Mouse (Mus musculus) myocyte (in vitro differentiated cells): ENCODE measurements around the gene Lpcat2. TPM values are rescaled to one million over a fixed set of nuclear protein-coding genes. Genes with fewer than 3 reads are reported as not detected.
A peak's percentile ranks its signal among the peaks of the same experiment; 100 is the strongest.

ENCODE experiments used
- H3K27me3 ChIP-seq: one replicate; pipeline ENCODE4 v1.6.1; 2011; ENCODE audit not compliant: control insufficient read depth, insufficient read depth, insufficient read length
- H3K36me3 ChIP-seq: one replicate; pipeline ENCODE4 v1.6.1; 2011; ENCODE audit not compliant: control insufficient read depth, insufficient read depth
- H3K4me2 ChIP-seq: one replicate; pipeline ENCODE4 v1.6.1; 2011; ENCODE audit warnings: low read depth, control low read depth
- H3K4me3 ChIP-seq: one replicate; pipeline ENCODE4 v1.5.1; 2011; ENCODE audit warnings: mild to moderate bottlenecking, control low read depth, moderate library complexity
- H3K79me2 ChIP-seq: one replicate; pipeline ENCODE4 v1.6.1; 2011; ENCODE audit not compliant: control insufficient read depth, insufficient read depth
- H3ac ChIP-seq: one replicate; pipeline ENCODE4 v1.6.1; 2011; ENCODE audit not compliant: control insufficient read depth, insufficient read length
- CEBPB ChIP-seq: IDR thresholded peaks from 2 replicates; pipeline ENCODE4 v1.6.1; 2011; ENCODE audit warnings: mild to moderate bottlenecking, moderate library complexity; ENCODE audit not compliant: poor library complexity, insufficient read depth, severe bottlenecking
- E2F4 ChIP-seq: IDR thresholded peaks from one replicate; pipeline ENCODE4 v1.6.1; 2011; ENCODE audit warnings: mild to moderate bottlenecking, control low read depth, moderate library complexity; ENCODE audit not compliant: insufficient read depth
- MAX ChIP-seq: IDR thresholded peaks from one replicate; pipeline ENCODE4 v1.6.1; 2011; ENCODE audit warnings: low read depth, mild to moderate bottlenecking, control low read depth
- MYOD1 ChIP-seq, 3 experiments: IDR thresholded peaks; one replicate each; pipeline ENCODE4 v1.6.1; 2011; ENCODE audit warnings: control low read depth in 2 of 3, low read depth in 2 of 3, mild to moderate bottlenecking in 2 of 3, moderate library complexity in 1 of 3; ENCODE audit not compliant: insufficient read length in 2 of 3, control insufficient read depth in 1 of 3
- MYOG ChIP-seq, 3 experiments: IDR thresholded peaks; one replicate each; pipeline ENCODE4 v1.6.1; 2011; ENCODE audit warnings: control low read depth in 2 of 3, low read depth in 2 of 3, mild to moderate bottlenecking in 2 of 3; ENCODE audit not compliant: insufficient read length in 2 of 3, control insufficient read depth in 1 of 3, insufficient read depth in 1 of 3
- POLR2A ChIP-seq: IDR thresholded peaks from one replicate; pipeline ENCODE4 v1.6.1; 2011; ENCODE audit warnings: low read depth, mild to moderate bottlenecking, control low read depth, moderate library complexity; ENCODE audit not compliant: insufficient read length
- POLR2AphosphoS2 ChIP-seq: IDR thresholded peaks from one replicate; pipeline ENCODE4 v1.6.1; 2011; ENCODE audit warnings: low read depth, control low read depth; ENCODE audit not compliant: insufficient read length
- REST ChIP-seq: IDR thresholded peaks from one replicate; pipeline ENCODE4 v1.6.1; 2011; ENCODE audit warnings: mild to moderate bottlenecking, control low read depth, moderate library complexity; ENCODE audit not compliant: insufficient read depth, insufficient read length
- SRF ChIP-seq: IDR thresholded peaks from one replicate; pipeline ENCODE4 v1.6.1; 2011; ENCODE audit warnings: low read depth; ENCODE audit not compliant: control insufficient read depth, insufficient read length
- TCF12 ChIP-seq: IDR thresholded peaks from one replicate; pipeline ENCODE4 v1.6.1; 2011; ENCODE audit warnings: mild to moderate bottlenecking, control low read depth; ENCODE audit not compliant: poor library complexity, insufficient read depth, severe bottlenecking
- TCF3 ChIP-seq: IDR thresholded peaks from one replicate; pipeline ENCODE4 v1.6.1; 2011; ENCODE audit warnings: low read depth, control low read depth; ENCODE audit not compliant: insufficient read length
- USF1 ChIP-seq: IDR thresholded peaks from one replicate; pipeline ENCODE4 v1.6.1; 2011; ENCODE audit warnings: low read depth, mild to moderate bottlenecking, control low read depth, moderate library complexity
- polyA plus RNA-seq: library from polyadenylated mRNA; unstranded; fragments of >200 nt; fragmentation: generic; extraction: Trizol; gene quantifications from one replicate; pipeline ENCODE4 v1.2.1, GENCODE M21; 2012; ENCODE audit warnings: missing spikeins

Gene Lpcat2
- polyA plus RNA-seq, 1 experiment, result 0.08 TPM

DNA sequence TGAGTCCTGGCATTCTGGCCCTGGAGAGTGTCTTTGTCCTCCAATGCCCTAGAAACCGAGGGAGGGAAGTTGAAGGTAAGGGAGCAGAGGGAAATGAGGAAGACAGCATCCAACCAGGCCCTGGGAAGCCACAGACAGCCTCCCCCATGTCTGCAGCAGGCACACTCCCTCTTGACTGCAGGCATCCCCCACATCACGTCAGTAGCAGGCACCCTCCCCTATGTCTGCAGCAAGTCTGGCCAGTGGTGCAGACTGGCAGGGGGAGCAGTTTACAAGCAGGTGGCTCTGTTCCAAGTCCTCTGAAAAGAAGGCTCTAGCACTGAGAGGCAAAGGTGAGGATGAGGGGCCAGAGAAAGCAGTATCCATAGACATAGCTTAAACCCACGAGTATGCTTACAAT is 8.5 kb upstream of the Lpcat2 start:
- H3ac ChIP-seq, result no peak overlapping the region
- H3K4me3 ChIP-seq, result no peak overlapping the region

DNA sequence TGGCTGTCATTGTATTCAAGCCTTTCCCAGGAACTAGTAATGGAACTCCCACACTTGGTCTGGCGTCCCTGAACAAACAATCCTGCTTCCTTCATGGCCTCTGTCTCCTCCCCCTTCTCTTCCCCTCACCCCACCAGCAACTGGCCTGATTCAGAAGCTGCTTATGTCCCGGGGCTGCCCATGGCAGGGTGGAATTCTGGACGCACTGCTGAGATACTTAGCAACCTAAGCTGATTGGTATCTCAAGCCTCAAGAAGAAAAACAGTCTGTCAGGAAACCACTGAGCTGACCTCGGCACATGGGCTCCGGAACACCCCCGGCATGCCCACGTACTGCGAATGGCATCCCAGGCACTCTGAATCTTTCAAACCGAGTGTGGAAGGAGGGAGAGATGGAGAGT is 7.8 kb upstream of the Lpcat2 start:
- no peak overlapping the region for H3K4me3 ChIP-seq
- H3K4me2 ChIP-seq, result peak overlapping the region; percentile 63
- no peaks in the 10 kb centered on the region for H3K36me3 ChIP-seq
- H3ac ChIP-seq, result no peak overlapping the region
- H3K79me2 ChIP-seq, result no peaks in the 10 kb centered on the region
- no peak for TF ChIP-seq SRF
- no peak for TF ChIP-seq REST
- TF ChIP-seq MYOG (IDR thresholded peaks at IDR 0.05; ENCODE audit: control insufficient read depth in 1 of 3, insufficient read depth in 1 of 3, insufficient read length in 2 of 3, low read depth in 2 of 3), result no peak
- TF ChIP-seq POLR2A, result no peak
- TF ChIP-seq USF1, result no peak
- TF ChIP-seq POLR2AphosphoS2, result no peak
- no peak for TF ChIP-seq TCF12
- TF ChIP-seq E2F4, result no peak
- TF ChIP-seq TCF3, result no peak
- no peak for TF ChIP-seq CEBPB
- TF ChIP-seq MAX, result no peak
- no peak for TF ChIP-seq MYOD1 (IDR thresholded peaks at IDR 0.05; ENCODE audit: control insufficient read depth in 1 of 3, insufficient read length in 2 of 3, low read depth in 2 of 3)
- H3K27me3 ChIP-seq, result no peaks in the 10 kb centered on the region

More for the DNA sequence above, 8.5 kb upstream of the Lpcat2 start:
- no peaks in the 10 kb centered on the region for H3K36me3 ChIP-seq
- peak overlapping the region; percentile 63 for H3K4me2 ChIP-seq
- no peaks in the 10 kb centered on the region for H3K79me2 ChIP-seq
- no peaks in the 10 kb centered on the region for H3K27me3 ChIP-seq
- TF ChIP-seq TCF12, result no peak
- TF ChIP-seq TCF3, result no peak
- TF ChIP-seq POLR2AphosphoS2, result peak; percentile 18

DNA sequence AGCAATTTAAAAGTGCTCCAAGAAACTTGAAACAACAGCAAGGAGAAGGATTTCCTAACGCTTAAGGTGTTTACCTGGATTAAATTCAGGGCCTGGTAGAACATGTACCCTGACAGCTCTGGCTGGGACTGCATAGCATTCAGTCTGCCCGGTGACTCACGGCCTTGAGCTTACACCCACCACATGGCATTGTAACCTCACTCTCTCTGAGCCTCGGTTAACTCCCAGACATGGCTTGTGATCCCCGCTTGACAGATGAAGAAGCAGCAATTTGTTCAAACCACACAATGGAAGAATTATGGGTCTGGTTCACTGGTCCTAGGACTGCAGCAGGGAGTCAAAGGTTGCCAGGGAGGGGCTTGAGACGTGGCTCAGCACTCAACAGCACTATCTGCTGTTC is 5.9 kb upstream of the Lpcat2 start:
- Histone ChIP-seq H3ac (no peak overlapping the region), H3K79me2 (no peaks in the 10 kb centered on the region), H3K27me3 (no peaks in the 10 kb centered on the region), H3K4me3 (no peak overlapping the region), H3K36me3 (no peaks in the 10 kb centered on the region), H3K4me2 (peak overlapping the region; percentile 18)
- TF ChIP-seq SRF, result no peak
- no peak for TF ChIP-seq MYOG (IDR thresholded peaks at IDR 0.05; ENCODE audit: control insufficient read depth in 1 of 3, insufficient read depth in 1 of 3, insufficient read length in 2 of 3, low read depth in 2 of 3)

DNA sequence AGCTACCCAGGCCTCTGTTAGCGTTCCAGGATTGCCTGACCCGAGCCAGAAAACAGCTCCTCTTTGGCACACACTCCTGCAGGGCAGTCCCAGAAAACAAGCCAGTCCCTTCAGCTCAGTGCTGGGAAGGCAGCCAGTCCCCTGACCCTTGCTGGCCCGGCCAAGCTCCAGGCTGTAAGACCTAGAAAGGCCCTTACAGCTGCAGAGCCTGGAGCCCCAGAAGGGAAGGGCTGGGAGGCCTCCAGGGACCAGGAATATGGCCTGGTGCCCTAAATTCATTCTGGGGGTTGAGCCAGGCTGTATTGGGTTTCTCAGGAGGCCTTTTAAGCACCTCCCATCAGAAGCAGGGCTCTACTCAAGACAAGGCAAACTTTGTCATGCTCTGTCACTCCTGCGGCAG is 4.9 kb upstream of the Lpcat2 start:
- no peaks in the 10 kb centered on the region for H3K27me3 ChIP-seq
- TF ChIP-seq SRF (no peak), TCF3 (no peak), CEBPB (no peak), TCF12 (no peak), POLR2AphosphoS2 (no peak), MYOD1 (IDR thresholded peaks at IDR 0.05; ENCODE audit: control insufficient read depth in 1 of 3, insufficient read length in 2 of 3, low read depth in 2 of 3) (no peak), POLR2A (no peak), MYOG (IDR thresholded peaks at IDR 0.05; ENCODE audit: control insufficient read depth in 1 of 3, insufficient read depth in 1 of 3, insufficient read length in 2 of 3, low read depth in 2 of 3) (no peak)
- H3K79me2 ChIP-seq, result no peaks in the 10 kb centered on the region
- no peak overlapping the region for H3K4me2 ChIP-seq
- no peak overlapping the region for H3K4me3 ChIP-seq
- no peaks in the 10 kb centered on the region for H3K36me3 ChIP-seq
- no peak overlapping the region for H3ac ChIP-seq

DNA sequence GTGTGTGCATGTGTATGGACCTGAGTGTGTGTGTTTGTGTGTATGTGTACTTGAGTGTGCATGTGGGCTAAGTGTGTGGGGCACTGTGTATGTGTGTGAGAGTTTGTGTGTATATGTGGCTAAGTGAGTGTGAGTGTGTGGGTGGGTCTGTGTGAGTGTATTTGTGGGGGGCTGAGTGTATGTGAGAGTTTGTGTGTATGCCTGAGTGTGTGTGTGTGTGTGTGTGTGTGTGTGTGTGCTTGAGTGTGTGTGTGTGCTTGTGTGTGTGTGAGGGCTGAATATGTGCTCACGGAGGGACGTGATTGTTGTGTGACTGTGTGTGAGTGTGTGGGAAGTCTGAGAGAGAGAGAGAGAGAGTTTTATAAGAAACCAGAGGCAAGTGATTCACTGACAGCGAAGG is 3.8 kb upstream of the Lpcat2 start:
- Histone ChIP-seq H3K4me3 (no peak overlapping the region), H3ac (no peak overlapping the region), H3K79me2 (no peaks in the 10 kb centered on the region), H3K27me3 (no peaks in the 10 kb centered on the region), H3K36me3 (no peaks in the 10 kb centered on the region), H3K4me2 (no peak overlapping the region)
- no peak for TF ChIP-seq REST
- TF ChIP-seq MAX, result no peak
- no peak for TF ChIP-seq TCF3
- TF ChIP-seq MYOG (IDR thresholded peaks at IDR 0.05; ENCODE audit: control insufficient read depth in 1 of 3, insufficient read depth in 1 of 3, insufficient read length in 2 of 3, low read depth in 2 of 3), result no peak
